Mouse (Mus musculus): Measurements from ENCODE around the gene Gm37419. TPM values are rescaled to one million over a fixed set of nuclear protein-coding genes. Genes with fewer than 3 reads are reported as not detected.

The Gm37419 gene
- polyA plus RNA-seq, 1 experiment = not detected

DNA sequence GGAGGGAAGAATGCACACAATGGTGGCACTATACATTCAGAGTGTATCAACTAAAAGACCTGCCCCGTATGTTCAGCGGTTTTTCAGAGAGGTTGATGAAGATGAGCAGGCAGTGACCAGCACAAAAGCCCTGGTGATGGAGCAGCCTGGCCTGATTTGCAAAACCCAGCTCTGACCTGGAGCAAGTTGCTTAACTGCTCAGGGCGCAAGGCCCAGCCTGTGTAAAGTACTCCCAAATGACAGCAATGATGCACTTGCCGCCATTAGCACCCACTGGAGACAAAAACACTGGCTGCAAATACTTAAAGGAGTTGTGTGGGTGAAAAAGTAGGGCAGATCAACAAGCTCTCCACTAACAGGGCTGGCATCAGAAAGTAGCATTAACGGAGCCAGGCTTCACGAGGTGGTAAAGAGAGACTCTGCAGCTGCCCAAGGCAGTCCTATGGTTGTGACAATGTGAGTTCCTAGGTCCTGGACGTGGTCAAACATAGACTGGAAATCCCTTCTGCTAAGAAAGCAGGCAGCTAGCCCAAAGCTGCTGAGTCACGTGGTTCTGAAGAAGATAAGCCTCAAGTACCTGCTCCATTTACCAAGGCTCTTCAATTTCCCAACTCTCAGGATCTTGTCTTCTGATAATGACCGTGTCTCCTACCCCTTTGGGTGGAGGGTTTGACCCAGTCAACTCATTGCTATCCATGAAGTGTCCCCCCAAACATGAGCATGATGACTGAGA, 14.5 kb upstream of the Gm37419 start:
- H3K4me1 ChIP-seq (ENCODE audit: control insufficient read depth, insufficient read depth, low read length) = no peaks in the 10 kb centered on the region
- no peak overlapping the region for H3K27ac ChIP-seq (ENCODE audit: control insufficient read depth, insufficient read depth, low read depth, low read length, poor library complexity)
- no peak overlapping the region for H3K4me3 ChIP-seq (replicated peaks; ENCODE audit: control insufficient read depth, low read depth, low read length)
- 78% methylated on average over 9 of the region's 9 CpGs for WGBS
- TF ChIP-seq POLR2A (IDR thresholded peaks at IDR 0.05; ENCODE audit: borderline replicate concordance, control insufficient read depth, low read depth, low read length) = no peak
- TF ChIP-seq CTCF (IDR thresholded peaks at IDR 0.05; ENCODE audit: control insufficient read depth, insufficient read depth, low read length) = no peak

DNA sequence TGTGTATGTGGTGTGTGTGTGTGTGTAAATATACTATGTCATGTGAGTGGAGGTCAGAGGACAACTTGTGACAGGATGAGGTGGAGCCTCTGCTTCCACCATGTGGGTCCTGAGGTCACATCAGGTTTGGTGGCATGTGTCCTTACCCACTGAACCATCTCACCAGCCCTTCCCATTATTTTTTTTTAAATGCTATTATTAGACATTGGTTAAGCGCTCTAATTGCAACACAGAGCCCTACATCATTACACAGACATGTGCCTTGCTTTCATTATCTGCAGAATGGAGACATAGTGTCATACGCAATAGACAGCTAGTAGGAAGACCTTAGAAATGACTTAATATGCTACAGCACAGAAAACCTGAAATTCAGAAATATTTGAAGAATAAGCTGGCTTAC, 12.1 kb upstream of the Gm37419 start:
- no peak overlapping the region for H3K4me3 ChIP-seq (replicated peaks; ENCODE audit: control insufficient read depth, low read depth, low read length)
- no peak for TF ChIP-seq POLR2A (IDR thresholded peaks at IDR 0.05; ENCODE audit: borderline replicate concordance, control insufficient read depth, low read depth, low read length)
- TF ChIP-seq CTCF (IDR thresholded peaks at IDR 0.05; ENCODE audit: control insufficient read depth, insufficient read depth, low read length) = no peak

DNA sequence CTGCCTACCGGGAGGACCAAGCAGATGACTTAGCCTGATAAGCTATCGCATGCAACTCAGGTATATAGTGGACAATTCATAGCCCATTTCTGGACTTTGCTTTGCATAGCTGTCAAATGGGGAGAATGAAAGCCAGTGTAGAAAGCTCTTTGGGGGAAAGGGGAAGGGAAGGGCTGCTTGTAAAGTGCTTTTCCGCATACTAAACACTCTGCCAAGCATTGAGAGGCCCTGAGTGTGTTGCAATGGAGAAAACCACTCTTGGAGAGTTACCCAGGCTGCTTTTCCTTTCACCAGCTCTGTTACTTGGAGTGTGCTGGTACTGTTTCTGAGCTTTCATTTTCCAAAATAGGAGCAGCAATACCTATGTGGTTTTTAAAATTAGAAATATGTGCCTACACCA, 10.6 kb upstream of the Gm37419 start:
- TF ChIP-seq CTCF (IDR thresholded peaks at IDR 0.05; ENCODE audit: control insufficient read depth, insufficient read depth, low read length) (no peak), POLR2A (IDR thresholded peaks at IDR 0.05; ENCODE audit: borderline replicate concordance, control insufficient read depth, low read depth, low read length) (no peak)
- H3K4me1 ChIP-seq (ENCODE audit: control insufficient read depth, insufficient read depth, low read length) = peaks cover 3% of the 10 kb centered on the region; the same call in 1 of the 2 replicates
- WGBS = 67% methylated on average over 3 of the region's 3 CpGs
- no peak overlapping the region for H3K4me3 ChIP-seq (replicated peaks; ENCODE audit: control insufficient read depth, low read depth, low read length)
- no peak overlapping the region for H3K27ac ChIP-seq (ENCODE audit: control insufficient read depth, insufficient read depth, low read depth, low read length, poor library complexity)

More for the DNA sequence above, 12.1 kb upstream of the Gm37419 start:
- Histone ChIP-seq H3K4me1 (ENCODE audit: control insufficient read depth, insufficient read depth, low read length) (no peaks in the 10 kb centered on the region), H3K27ac (ENCODE audit: control insufficient read depth, insufficient read depth, low read depth, low read length, poor library complexity) (no peak overlapping the region)
- 55% methylated on average over 2 of the region's 2 CpGs for WGBS

DNA sequence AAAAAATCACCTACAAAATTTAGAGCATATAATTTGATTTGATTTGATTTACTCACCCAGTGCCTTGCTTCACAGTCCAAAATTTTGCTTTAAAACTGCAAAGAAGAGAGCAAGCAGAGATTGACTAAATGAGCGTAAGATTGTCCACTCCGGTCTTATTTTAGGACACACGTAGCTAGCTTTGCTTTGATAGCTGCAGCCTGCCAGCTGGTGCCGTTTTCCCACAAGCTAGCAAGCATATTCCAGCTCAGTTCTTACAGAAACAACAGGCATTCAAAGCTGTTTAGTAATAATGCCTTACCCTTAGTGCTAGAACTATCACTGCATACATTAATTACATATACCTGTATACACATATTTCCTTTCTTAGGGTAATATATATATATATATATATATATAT, 9.8 kb upstream of the Gm37419 start:
- peaks cover 5% of the 10 kb centered on the region; the same call in 1 of the 2 replicates for H3K4me1 ChIP-seq (ENCODE audit: control insufficient read depth, insufficient read depth, low read length)
- no peak overlapping the region for H3K27ac ChIP-seq (ENCODE audit: control insufficient read depth, insufficient read depth, low read depth, low read length, poor library complexity)
- no peak for TF ChIP-seq CTCF (IDR thresholded peaks at IDR 0.05; ENCODE audit: control insufficient read depth, insufficient read depth, low read length)
- no peak for TF ChIP-seq POLR2A (IDR thresholded peaks at IDR 0.05; ENCODE audit: borderline replicate concordance, control insufficient read depth, low read depth, low read length)
- 89% methylated on average over 4 of the region's 4 CpGs for WGBS
- H3K4me3 ChIP-seq (replicated peaks; ENCODE audit: control insufficient read depth, low read depth, low read length) = no peak overlapping the region

DNA sequence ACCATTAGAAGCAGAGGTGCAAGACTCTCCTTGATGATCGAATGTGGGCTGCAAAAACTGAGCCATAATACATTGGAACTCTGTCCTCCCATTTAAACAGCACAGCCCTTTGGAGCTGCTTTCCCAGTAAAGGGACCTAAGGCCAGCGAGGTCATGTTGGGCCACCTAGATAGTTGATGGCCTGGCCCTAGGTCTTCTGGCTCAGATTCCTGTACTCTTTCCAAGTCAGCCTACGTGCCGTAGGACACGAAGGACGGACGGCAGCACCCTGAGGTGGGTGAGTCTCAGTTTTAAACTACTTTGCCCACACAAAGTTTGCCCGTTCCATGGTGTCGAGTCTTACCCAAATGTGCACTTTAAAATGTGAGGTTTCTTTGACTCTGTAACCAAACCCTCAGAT, 8.8 kb upstream of the Gm37419 start:
- 93% methylated on average over 9 of the region's 9 CpGs for WGBS

DNA sequence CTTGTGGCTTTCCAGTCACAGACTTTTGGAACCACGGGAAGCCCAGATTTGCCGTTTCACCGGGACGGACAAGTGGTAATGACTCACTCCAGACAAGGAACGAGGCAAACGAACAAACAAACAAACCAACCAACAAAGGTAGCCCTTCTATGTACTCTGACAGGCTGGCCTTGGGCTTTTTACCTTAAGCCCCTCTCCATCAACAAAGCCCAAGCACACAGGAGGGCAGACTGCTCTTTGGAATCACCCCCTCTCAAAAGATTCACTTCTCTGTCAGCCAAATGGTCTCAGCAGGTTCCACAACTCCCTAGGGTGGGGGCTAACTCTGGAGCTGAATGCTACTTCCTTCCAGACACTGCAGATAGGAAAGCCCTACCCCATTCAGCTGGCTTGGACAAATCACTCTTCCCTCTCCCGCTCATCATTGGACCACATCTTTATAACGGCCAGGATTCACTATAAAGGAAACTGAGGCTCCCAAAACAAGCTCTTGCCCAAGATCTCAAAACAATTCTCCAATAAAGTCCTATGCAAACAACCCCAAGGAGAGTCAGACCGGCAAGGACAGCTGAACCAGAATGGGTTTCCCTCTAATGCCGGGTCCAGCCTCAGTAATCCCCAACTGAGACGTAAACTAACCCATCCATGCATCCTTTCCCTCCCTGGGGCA, 7.9 kb upstream of the Gm37419 start:
- WGBS = 24% methylated on average over 11 of the region's 11 CpGs
- H3K27ac ChIP-seq (ENCODE audit: control insufficient read depth, insufficient read depth, low read depth, low read length, poor library complexity) = no peak overlapping the region
- TF ChIP-seq POLR2A (IDR thresholded peaks at IDR 0.05; ENCODE audit: borderline replicate concordance, control insufficient read depth, low read depth, low read length) (no peak), CTCF (IDR thresholded peaks at IDR 0.05; ENCODE audit: control insufficient read depth, insufficient read depth, low read length) (no peak)
- H3K4me3 ChIP-seq (replicated peaks; ENCODE audit: control insufficient read depth, low read depth, low read length) = no peak overlapping the region
- peaks cover 5% of the 10 kb centered on the region; the same call in 1 of the 2 replicates for H3K4me1 ChIP-seq (ENCODE audit: control insufficient read depth, insufficient read depth, low read length)

More for the DNA sequence above, 8.8 kb upstream of the Gm37419 start:
- TF ChIP-seq CTCF (IDR thresholded peaks at IDR 0.05; ENCODE audit: control insufficient read depth, insufficient read depth, low read length) (no peak), POLR2A (IDR thresholded peaks at IDR 0.05; ENCODE audit: borderline replicate concordance, control insufficient read depth, low read depth, low read length) (no peak)
- Histone ChIP-seq H3K27ac (ENCODE audit: control insufficient read depth, insufficient read depth, low read depth, low read length, poor library complexity) (no peak overlapping the region), H3K4me3 (replicated peaks; ENCODE audit: control insufficient read depth, low read depth, low read length) (no peak overlapping the region), H3K4me1 (ENCODE audit: control insufficient read depth, insufficient read depth, low read length) (peaks cover 5% of the 10 kb centered on the region; the same call in 1 of the 2 replicates)

DNA sequence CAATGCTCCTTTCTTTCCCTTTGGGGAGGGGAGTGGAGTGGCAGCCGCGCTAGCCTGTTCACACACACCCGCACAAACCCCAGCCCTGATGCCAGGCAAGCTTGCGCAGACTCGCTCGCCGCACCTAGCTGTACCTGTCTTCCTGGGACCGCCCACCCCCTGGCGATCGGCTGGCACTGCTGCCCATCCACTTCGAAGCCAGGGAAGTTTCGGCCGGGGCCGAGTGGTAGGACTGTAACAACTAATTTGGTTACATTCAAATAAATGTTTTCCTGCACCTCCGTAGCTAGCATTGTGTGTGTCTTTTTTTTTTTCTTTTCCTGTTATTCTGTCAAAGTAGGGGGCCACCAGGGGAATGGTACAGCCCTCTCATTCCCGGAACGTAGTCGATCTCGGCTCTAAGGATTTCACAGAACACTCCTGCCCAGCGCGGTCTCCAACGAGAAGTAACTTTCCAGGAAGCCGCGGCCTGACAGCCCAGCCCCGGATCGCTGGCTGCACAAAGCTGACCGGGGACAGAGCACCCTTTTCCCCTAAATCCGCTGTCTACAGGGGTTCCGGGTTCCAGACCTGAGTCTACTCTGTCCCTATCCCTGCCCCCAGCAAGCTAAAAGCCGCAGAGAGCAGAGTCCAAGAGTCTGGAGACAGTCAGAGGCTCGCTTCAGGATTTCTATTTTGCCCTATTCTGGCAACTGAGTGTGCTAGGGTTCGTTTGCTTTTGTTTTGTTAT, 7.1 kb upstream of the Gm37419 start:
- H3K4me3 ChIP-seq (replicated peaks; ENCODE audit: control insufficient read depth, low read depth, low read length) = no peak overlapping the region
- TF ChIP-seq CTCF (IDR thresholded peaks at IDR 0.05; ENCODE audit: control insufficient read depth, insufficient read depth, low read length) = no peak
- TF ChIP-seq POLR2A (IDR thresholded peaks at IDR 0.05; ENCODE audit: borderline replicate concordance, control insufficient read depth, low read depth, low read length) = no peak; the same call in 1 of the 2 replicates
- WGBS = 4% methylated on average over 32 of the region's 32 CpGs

More for the DNA sequence above, 7.1 kb upstream of the Gm37419 start:
- no peak overlapping the region for H3K27ac ChIP-seq (ENCODE audit: control insufficient read depth, insufficient read depth, low read depth, low read length, poor library complexity)
- H3K4me1 ChIP-seq (ENCODE audit: control insufficient read depth, insufficient read depth, low read length) = peaks cover 5% of the 10 kb centered on the region; the same call in 1 of the 2 replicates
